Mouse (Mus musculus): Measurements from ENCODE around the gene 9530053A07Rik.
"Not testable (repeated sequence)": the region's sequence is repeated elsewhere in the genome, so short reads cannot be mapped to it uniquely, and the experiment has no call there.

The 9530053A07Rik gene

DNA sequence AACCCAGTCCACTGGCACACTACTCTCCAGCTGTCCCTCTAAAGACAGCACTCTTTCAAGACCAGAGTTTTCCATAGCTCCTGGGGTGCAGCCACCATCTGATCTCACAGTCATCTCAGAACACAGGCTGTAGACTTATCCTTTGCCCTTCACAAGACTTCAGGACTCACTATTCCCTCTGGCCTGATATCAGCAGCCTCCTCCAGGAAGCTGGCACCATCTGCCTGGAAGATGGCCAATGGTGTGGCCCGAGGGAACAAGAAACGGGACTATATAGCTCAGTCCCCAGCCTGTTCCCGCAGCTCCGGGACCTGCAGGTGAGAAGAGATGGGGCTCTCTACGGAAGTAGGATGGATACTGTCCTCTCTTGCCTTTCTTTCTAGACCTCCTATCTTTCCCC, at the start of gene 9530053A07Rik:
Gene 9530053A07Rik, plus strand, starts transcription at position 301 of the 400 bp plus-strand sequence.
- no peak for DNase-seq (ENCODE audit: low spot score)

DNA sequence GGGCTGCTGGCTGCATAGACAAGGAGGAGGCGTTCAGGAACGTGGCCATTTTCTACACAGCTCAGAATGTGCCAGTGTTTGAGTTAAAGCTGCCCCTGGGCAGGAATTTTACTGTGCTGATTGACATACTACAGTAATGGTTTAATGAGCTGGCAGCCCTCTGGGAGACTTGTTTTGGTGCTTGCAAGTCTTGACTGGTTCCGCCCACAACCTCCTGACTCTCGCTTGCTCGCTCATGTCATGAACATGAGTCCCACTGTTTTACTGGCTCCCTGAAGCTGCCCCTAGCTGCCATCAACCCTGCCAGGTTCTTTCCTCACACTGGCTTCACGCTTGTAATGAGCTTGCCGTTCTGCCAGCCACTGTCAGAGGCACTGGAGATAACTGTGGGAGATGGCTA, 45.1 kb upstream of the 9530053A07Rik start:
- DNase-seq (ENCODE audit: low spot score) = no peak

DNA sequence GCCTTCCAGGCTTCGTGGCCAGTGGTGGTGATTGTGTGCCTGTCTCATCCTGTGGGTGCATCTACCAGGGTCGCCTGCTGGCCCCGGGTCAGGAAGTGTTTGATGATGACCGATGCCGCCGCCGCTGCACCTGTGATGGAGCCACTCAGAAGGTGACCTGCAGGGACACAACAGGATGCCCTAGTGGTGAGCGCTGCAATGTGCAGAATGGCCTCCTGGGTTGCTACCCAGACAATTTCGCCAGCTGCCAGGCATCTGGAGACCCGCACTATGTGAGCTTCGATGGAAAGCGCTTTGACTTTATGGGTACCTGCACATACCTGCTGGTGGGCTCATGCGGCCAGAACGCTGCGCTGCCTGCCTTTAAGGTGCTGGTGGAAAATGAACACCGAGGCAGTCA, 43.0 kb upstream of the 9530053A07Rik start:
- DNase-seq (ENCODE audit: low spot score) = no peak

DNA sequence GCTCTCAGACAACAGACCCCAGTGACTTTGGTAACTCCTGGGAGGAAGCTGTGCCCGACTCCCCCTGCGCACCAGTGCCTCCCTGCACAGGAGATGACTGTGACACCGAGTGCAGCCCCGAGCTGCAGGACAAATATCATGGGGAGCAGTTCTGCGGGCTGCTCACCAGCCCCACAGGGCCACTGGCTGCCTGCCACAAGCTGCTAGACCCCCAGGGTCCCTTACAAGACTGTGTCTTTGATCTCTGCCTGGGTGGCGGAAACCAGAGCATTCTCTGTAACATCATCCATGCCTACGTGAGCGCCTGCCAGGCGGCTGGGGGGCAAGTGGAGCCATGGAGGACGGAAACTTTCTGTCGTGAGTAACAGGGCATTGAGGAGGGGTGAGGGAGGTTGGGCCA, 35.7 kb upstream of the 9530053A07Rik start:
- DNase-seq (ENCODE audit: low spot score) = no peak

DNA sequence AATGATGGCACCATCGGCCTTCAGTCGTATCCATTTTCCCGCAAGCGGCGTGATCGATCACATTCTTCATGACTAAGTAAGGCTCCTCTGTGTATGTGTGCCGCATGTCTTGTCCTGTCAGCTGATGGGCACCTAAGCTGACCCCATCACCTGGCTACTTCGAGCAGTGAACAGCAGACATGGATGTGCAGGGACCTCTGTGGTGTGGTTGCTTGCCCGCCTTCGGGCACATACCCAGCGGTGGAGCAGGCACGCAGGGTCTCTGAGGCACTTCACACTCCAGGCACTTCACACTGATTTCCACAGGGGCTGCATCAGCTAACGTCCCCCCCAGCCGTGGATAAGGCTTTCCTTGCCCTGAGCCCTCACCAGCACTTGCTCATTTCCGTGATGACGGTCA, 30.2 kb upstream of the 9530053A07Rik start:
- no peak for DNase-seq (ENCODE audit: low spot score)

DNA sequence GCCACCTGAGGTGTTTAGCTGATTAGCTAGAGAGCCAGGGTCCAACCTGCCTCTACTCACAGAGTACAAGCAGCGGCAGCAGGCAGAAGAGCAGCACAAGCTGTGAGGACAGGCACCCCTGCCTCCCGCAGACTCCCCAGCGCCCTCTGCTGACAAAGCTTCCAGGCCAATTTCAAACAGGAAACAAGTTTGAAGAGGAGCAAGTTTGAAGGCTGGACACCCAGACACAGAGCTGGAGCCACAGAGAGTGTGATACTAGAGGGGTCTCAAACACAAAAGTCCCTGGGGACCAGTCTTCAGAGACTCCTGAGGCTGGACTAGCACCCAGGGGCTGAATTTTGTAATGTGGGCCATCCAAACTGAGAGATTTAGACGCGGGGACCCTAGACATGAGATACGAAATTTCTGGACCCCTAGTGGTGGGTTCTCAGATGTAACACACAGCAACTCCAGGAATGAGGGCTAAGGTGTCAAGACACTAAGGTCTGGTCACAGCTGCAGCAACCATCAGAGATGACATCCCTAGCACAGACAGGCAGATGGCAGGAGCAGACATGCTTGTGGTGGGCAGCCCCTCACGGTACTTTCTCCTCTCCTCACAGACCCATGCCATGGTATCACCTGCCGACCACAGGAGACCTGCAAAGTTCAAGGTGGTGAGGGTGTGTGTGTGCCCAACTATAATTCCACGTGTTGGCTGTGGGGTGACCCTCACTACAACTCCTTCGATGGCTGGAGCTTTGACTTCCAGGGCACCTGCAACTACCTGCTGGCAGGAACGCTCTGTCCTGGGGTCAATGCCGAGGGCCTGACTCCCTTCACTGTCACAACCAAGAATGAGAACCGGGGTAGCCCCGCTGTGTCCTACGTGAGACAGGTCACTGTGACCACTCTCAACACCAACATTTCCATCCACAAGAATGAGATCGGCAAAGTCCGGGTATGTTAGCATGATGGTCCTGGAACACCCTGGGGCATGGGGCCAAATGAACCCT, 28.4 kb upstream of the 9530053A07Rik start:
- peak; percentile 17 for DNase-seq (ENCODE audit: low spot score)

DNA sequence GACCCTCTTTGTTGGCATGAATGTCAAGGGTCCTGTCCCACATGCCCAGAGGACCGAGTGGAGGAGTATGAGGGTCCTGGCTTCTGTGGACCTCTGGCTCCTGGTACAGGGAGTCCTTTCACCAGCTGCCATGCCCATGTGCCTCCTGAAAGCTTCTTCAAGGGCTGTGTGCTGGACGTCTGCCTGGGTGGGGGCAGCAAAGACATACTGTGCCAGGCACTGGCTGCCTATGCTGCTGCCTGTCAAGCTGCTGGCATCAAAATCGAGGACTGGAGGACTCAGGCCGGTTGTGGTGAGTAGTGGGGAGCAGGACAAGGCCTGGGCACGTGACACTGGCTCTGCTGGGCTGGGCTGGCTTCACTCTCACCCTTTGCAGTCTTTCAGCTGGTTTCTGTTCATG, 26.3 kb upstream of the 9530053A07Rik start:
- not testable (repeated sequence) for DNase-seq (ENCODE audit: low spot score)

DNA sequence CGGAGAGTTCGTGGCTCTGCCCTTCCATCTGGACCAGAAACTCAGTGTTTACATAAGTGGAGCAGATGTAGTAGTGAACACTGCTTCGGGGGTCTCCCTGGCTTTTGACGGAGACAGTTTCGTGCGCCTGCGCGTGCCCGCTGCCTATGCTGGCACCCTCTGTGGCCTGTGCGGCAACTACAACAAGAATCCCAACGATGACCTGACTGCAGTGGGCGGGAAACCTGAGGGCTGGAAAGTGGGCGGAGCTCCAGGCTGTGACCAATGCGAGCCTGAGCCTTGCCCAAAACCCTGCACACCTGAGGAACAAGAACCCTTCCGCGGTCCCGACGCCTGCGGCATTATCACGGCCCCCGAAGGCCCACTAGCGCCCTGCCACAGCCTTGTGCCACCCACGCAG, 24.6 kb upstream of the 9530053A07Rik start:
- DNase-seq (ENCODE audit: low spot score) = no peak

DNA sequence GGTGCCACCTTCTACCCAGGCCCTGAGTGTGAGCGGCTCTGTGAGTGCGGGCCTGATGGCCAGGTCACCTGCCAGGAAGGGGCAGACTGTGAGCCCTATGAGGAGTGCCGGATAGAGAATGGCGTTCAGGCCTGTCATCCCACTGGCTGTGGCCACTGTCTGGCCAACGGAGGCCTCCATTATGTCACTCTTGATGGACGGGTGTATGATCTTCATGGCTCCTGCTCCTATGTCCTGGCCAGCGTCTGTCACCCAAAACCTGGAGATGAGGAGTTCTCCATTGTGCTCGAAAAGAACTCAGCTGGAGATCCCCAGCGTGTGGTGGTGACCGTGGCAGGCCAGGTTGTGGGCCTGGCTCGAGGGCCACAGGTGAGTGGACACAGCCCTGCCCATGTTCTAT, 23.0 kb upstream of the 9530053A07Rik start:
- DNase-seq (ENCODE audit: low spot score) = no peak

DNA sequence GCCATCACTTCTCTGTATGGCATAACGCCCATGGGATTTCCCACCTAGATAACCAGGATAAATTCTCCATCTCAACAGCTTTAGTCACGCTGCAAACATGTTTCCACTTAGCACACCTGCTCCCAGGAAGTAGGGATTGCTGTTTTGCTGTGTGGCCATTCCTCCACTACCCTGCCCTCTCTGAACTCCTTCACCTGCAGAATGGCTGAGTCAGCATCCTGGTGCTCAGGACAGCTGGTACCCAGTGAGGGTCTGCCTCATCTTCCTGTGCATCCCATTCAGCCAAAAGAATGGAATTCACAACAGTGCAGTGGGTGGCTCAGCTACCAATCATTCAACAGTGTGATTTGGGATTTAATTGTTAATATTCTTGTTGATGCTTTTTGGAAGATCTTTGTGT, 14.6 kb upstream of the 9530053A07Rik start:
- DNase-seq (ENCODE audit: low spot score) = no peak

DNA sequence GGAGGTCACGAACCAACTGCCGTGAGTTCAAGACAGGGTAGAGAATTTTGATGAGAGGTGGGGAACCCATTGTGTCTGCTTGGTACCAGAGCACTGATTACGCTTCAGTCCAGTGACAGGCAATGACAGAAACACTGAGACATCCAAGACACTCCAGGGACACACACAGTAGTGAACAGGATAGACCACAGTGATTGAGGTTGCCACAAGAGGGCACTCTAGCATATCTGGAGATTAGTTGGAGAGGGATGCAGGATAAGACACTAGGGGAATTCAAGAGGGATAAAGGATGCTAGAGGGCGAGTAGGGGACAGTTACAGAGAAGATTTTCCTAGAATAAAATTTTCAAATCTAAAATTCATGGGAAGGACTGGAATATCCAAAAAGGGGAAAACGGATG, 8.3 kb downstream of the 9530053A07Rik start:
- peak; percentile 57 for DNase-seq (ENCODE audit: low spot score)

DNA sequence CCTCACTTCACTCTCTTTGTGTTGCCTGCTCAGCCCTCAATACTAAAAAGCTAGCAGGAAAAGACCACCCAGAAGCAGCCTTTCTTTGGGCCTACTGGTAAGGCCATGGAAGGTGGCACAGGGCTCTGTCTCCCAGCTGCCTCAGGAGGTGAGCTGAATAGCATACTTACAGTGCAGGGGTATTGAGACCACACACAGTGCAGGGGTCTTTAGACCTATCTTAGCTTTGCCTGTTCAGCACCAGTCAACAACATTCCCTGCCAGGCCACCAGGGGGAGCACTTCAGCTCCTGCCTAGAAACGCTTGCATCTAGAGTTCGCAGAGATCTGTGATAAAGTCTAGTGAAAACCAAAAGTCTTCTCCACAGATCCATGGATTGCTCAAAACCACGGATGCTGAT, 19.0 kb downstream of the 9530053A07Rik start:
- peak; percentile 61 for DNase-seq (ENCODE audit: low spot score)

DNA sequence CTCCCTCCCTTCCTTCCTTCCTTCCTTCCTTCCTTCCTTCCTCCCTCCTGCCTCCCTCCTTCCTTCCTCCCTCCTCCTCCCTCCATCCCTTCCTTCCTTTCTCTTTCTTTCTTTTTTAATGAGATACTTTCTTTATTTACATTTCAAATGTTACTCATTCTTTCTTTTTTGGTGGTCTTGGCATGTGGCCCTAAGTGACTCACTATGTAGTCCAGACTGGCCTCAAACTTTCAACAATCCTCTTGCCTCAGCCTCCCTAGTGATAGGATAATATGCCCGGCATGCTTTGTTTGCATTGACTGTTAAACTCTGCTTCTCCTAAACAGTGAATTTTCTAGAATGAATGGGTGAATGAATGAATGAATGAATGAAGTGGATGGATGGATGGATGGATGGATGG, 20.6 kb downstream of the 9530053A07Rik start:
- no peak for DNase-seq (ENCODE audit: low spot score)

DNA sequence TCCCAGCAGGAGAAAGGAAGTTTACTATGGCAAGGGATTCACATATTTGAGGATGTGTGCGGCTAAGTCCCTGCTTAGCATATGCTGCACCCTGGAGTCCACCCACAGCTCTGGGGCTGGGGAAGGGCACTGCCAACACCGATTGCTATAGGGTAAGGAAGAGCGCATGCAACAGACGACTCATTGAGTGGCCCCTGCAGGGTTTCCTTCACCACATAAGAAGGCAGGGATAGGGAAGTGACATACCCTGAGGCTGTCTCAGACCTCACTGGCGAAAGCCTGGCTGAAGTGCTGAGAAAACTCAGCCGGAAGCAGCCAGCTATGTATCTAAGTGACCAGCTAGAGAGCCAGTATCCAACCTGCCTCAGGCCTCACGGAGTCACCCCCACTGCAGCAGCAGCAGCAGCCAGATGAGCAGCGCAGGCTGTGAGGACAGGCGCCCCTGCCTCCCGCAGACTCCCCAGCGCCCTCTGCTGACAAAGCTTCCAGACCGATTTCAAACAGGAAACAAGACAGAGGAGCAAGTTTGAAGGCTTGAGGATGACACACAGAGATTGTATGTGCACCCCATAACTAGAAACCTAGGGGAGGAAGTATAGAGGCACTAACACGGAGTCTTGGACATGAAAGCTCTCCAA, 22.4 kb downstream of the 9530053A07Rik start:
- peak; percentile 38 for DNase-seq (ENCODE audit: low spot score)

DNA sequence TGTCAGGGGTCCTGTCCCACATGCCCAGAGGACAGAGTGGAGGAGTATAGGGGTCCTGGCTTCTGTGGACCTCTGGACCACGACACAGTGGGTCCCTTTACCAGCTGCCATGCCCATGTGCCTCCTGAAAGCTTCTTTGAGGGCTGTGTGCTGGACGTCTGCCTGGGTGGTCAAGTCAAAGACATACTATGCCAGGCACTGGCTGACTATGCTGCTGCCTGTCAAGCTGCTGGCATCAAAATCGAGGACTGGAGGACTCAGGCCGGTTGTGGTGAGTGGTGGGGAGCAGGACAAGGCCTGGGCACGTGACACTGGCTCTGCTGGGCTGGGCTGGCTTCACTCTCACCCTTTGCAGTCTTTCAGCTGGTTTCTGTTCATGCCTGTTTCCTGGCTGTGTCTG, 24.3 kb downstream of the 9530053A07Rik start:
- not testable (repeated sequence) for DNase-seq (ENCODE audit: low spot score)

DNA sequence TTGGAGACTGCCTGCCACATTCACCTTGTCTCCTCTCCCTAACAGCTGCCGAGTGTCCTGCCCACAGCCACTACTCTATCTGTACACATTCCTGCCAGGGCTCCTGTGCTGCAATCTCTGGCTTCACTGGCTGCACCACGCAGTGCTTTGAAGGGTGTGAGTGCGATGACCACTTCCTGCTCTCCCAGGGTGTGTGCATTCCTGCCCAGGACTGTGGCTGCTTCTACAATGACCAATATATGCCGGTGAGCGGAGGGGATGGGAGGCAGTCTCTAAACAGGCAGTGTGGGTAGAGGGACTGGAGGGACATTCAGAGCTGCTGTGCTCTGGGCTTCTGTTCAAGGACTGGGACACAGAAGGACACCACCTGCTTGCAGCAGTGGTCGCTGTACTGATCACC, 30.0 kb downstream of the 9530053A07Rik start:
- DNase-seq (ENCODE audit: low spot score) = no peak

DNA sequence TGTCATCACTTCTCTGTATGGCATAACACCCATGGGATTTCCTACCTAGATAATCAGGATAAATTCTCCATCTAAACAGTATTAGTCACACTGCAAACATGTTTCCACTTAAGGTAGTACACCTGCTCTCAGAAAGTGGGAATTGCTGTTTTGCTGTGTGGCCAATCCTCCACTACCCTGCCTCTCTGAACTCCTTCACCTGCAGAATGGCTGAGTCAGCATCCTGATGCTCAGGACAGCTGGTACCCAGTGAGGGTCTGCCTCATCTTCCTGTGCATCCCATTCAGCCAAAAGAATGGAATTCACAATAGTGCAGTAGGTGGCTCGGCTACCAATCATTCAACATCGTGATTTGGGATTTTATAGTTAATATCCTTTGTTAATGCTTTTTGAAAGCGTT, 30.6 kb downstream of the 9530053A07Rik start:
- DNase-seq (ENCODE audit: low spot score) = no peak

DNA sequence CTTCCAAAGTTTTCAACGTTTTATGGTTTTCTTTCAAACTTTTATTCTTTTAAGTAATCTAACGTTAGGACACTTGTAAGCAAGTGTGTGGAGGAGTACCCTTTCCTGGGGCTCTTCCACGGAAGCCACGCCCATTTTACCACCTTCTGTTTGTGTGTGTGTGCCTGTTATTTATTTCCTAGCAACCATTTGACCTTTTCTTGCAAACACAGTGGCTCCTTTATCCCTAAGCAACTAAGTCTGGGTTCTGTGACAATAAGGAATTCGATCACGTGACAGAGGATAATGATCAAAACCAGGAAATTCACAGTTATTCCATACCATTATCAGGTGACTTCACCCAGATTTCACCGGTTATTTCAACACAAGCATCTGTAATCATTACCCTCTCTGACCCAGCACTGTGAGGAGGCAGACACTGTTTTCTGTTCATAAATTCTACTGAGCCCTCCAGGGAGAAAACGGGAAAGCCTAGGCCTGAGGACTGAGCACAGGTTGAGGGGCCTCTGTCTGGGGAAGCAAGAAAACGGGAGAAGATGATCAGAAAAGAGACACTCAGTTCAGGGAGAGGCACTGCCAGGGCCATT, 32.0 kb downstream of the 9530053A07Rik start:
- DNase-seq (ENCODE audit: low spot score) = no peak

DNA sequence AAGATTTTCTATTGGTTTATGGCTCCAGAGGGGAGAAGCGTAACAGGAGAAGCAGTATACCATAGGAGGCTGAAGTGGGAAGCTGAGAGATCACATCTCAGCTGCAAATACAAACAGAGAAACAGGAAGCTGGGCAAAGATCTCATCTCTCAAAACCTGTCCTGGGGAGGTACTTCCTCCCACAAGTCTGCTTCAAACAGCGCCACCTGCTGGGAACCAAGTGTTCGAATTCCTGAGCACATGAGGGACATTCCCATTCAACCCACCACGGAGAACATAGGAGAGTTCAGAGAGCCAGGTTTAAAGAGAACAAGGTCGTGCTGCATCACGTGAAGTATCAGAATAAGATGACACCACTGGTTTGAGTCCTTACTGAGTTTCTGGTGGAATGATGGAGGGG, 36.1 kb downstream of the 9530053A07Rik start:
- no peak for DNase-seq (ENCODE audit: low spot score)

DNA sequence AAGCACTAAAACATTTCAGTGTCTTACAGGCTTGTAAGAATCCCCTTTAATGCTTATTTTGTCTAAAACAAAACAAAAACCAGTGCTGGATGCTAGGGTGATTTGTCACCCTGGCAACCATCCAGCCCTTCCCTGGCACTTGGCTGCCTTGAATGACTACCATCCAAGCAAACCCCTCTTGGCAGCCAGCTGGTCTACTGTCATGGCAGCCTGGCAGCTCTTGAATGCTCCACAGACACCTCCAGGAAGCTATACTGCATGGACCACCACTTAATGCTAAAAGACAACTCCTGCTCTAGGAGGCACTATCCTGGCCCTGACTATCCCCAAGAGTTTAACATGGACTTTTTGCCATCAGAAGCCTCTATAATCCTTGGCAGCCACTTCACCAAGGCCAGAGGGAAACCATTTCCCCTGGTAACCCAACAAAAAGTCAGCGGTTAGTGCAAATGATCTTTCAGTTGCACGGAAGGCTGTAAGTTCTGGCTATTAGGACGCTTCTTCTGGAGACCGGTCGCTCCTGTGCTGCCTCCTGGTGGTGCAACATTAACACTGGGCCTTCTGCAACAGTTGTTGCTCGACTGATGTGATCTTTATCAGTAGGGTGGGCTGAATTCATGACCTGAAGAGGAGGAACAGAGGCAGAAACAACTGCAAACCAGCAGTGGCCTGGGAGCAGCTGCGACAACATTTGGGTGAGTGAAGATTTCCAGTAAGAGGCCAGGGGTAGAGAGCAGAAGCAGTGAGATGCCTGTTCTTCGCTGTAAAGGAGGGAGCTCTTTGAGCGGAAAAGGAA, 39.3 kb downstream of the 9530053A07Rik start:
- DNase-seq (ENCODE audit: low spot score) = peak; percentile 79

DNA sequence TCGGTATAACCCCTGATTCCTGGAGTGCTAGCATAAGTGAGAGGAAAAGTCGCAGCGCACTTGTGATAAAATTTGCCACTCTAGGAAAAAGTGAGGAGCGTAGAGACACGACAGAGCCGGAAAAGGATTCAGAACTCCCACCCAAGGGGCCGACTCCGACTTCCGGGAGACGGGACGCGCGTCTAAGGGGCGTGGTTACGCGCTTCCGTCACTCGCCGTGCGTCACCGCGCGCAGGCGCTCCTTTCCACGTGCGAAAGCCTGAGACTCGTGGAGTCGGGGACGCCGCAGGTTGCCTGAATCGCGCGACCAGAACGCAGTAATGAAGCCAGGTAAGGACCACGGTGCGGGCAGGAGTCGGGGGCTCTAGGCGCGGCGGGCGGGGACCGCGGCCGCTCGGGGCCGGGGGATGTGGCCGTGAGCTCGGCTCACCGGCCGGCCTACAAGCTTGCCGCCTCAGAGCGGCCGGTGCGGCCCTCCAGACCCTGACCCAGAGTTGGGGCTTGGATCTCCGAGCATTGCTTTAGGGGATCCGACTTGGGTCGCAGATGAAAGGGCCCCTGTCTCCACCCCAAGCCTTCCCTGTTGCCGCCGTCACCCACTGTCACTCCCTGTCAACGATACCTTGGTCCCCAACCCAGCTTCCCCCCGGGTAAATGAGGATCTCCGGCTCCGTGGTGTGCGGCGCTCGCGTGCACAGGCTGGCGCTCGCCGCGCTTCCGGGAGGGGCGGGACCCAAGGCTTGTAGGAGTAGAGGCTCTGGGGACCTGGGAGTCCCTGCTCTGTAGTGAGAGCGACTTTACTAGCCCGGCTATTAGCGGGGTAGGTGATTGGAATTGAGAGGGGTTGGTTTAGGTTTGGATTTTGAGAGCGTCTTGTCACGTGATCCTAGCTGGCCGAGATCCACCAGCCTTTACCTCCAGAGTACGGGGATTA, 40.5 kb downstream of the 9530053A07Rik start, which contains the start of gene Fbl:
Gene Fbl, plus strand, starts transcription at position 222 of the 934 bp plus-strand sequence.
- peak; percentile 94 for DNase-seq (ENCODE audit: low spot score)
